Mouse (Mus musculus) kidney, adult 10 weeks (tissue): Measurements from ENCODE around the gene Gm21876. TPM values are rescaled to one million over a fixed set of nuclear protein-coding genes. Genes with fewer than 3 reads are reported as not detected.

ENCODE experiments used
- polyA plus RNA-seq: library from polyadenylated mRNA; stranded (reverse); fragments of 350-450 nt; fragmentation: Illumina TruSeq; extraction: RNeasy Lipid Tissue Mini Kit (QIAGEN cat#74804); gene quantifications from one replicate; pipeline ENCODE4 v1.2.3, GENCODE M21; 2014; ENCODE audit warnings: low read depth, low replicate concordance

Gm21876 gene
- polyA plus RNA-seq = not detected

DNA sequence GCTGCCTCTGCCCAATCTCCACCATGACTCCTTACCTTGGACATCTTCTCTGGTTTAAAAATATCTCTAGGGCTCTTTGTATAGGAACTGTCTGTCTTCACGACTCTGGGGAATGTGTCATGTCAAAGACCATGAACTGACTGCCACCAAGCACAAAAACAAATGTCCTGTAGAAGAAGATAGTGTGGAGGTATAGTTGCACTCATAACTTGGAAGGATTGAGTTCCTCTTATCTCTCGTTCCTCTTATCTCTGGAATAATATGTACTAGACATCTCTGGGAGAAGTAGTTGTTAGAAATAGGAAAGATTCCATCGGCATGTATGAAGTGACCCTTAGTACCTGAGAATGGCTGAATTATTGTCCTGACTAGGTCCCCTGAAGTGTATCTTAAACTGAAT is at the start of gene Gm21876:
Gm21876 (minus strand) TSS at position 101 of the 400 bp plus-strand sequence.

Other genes starting within 250 kb of the Gm21876 start
- gene Cfp, start 244.1 kb downstream of the Gm21876 start, polyA plus RNA-seq = not detected
- 5.1 TPM for gene Elk1, start 225.0 kb downstream of the Gm21876 start, polyA plus RNA-seq
- 46.9 TPM for gene Uxt, start 213.6 kb downstream of the Gm21876 start, polyA plus RNA-seq
- gene Zfp182, start 113.3 kb downstream of the Gm21876 start, polyA plus RNA-seq = 19.3 TPM
- not detected for gene Spaca5, start 107.2 kb downstream of the Gm21876 start, polyA plus RNA-seq
- 2.0 TPM for gene Zfp300, start 86.1 kb downstream of the Gm21876 start, polyA plus RNA-seq
- not detected for gene Ssxa1, start 59.8 kb downstream of the Gm21876 start, polyA plus RNA-seq